Mouse (Mus musculus): ENCODE data around the gene Rasl10a.

Gene Rasl10a

GRCm38 (mm10) chr11:5057856-5058641, at the start of gene Rasl10a:
Rasl10a (plus strand) TSS chr11:5058128.
- peak; percentile 58 for DNase-seq (ENCODE audit: low read depth, low spot score)

GRCm38 (mm10) chr11:5008867-5009266, 49.1 kb upstream of the Rasl10a start:
- no peak for DNase-seq (ENCODE audit: low read depth, low spot score)

- DNase-seq (ENCODE audit: low read depth, low spot score) = no peak
These were observed 48.4 kb upstream of the Rasl10a start for GRCm38 (mm10) chr11:5009354-5010074.

GRCm38 (mm10) chr11:5010205-5010604, 47.7 kb upstream of the Rasl10a start:
- no peak for DNase-seq (ENCODE audit: low read depth, low spot score)

- no peak for DNase-seq (ENCODE audit: low read depth, low spot score)
These were observed 46.4 kb upstream of the Rasl10a start for GRCm38 (mm10) chr11:5011480-5011879.

- DNase-seq (ENCODE audit: low read depth, low spot score) = no peak
These were observed 45.7 kb upstream of the Rasl10a start for GRCm38 (mm10) chr11:5012213-5012715.

- peak; percentile 26 for DNase-seq (ENCODE audit: low read depth, low spot score)
These were observed 42.2 kb upstream of the Rasl10a start for GRCm38 (mm10) chr11:5015720-5016119.

GRCm38 (mm10) chr11:5016286-5016685, 41.6 kb upstream of the Rasl10a start:
- no peak for DNase-seq (ENCODE audit: low read depth, low spot score)

GRCm38 (mm10) chr11:5017506-5017905, 40.4 kb upstream of the Rasl10a start:
- no peak for DNase-seq (ENCODE audit: low read depth, low spot score)

- no peak for DNase-seq (ENCODE audit: low read depth, low spot score)
These were observed 32.8 kb upstream of the Rasl10a start for GRCm38 (mm10) chr11:5025108-5025507.

- no peak for DNase-seq (ENCODE audit: low read depth, low spot score)
These were observed 29.7 kb upstream of the Rasl10a start for GRCm38 (mm10) chr11:5028228-5028627.

GRCm38 (mm10) chr11:5032706-5033105, 25.2 kb upstream of the Rasl10a start:
- no peak for DNase-seq (ENCODE audit: low read depth, low spot score)

GRCm38 (mm10) chr11:5033136-5033535, 24.8 kb upstream of the Rasl10a start:
- DNase-seq (ENCODE audit: low read depth, low spot score) = no peak

GRCm38 (mm10) chr11:5035421-5035820, 22.5 kb upstream of the Rasl10a start:
- no peak for DNase-seq (ENCODE audit: low read depth, low spot score)

- no peak for DNase-seq (ENCODE audit: low read depth, low spot score)
These were observed 20.6 kb upstream of the Rasl10a start for GRCm38 (mm10) chr11:5037146-5037854.

- DNase-seq (ENCODE audit: low read depth, low spot score) = no peak
These were observed 17.3 kb upstream of the Rasl10a start for GRCm38 (mm10) chr11:5040585-5040984.

- DNase-seq (ENCODE audit: low read depth, low spot score) = no peak
These were observed 16.7 kb upstream of the Rasl10a start for GRCm38 (mm10) chr11:5041144-5041780.

- DNase-seq (ENCODE audit: low read depth, low spot score) = no peak
These were observed 15.1 kb upstream of the Rasl10a start for GRCm38 (mm10) chr11:5042645-5043381.

GRCm38 (mm10) chr11:5046321-5046926, 11.5 kb upstream of the Rasl10a start:
- no peak for DNase-seq (ENCODE audit: low read depth, low spot score)

GRCm38 (mm10) chr11:5051629-5052028, 6.3 kb upstream of the Rasl10a start:
- no peak for DNase-seq (ENCODE audit: low read depth, low spot score)

All from CD4-positive helper T cell, adult 2 months (primary cell).